Mouse (Mus musculus) gastrocnemius, postnatal 25 days (tissue): ENCODE measurements around the gene Ppp1r26. TPM values are rescaled to one million over a fixed set of nuclear protein-coding genes. Genes with fewer than 3 reads are reported as not detected.
A peak's percentile ranks its signal among the peaks of the same experiment; 100 is the strongest.
"Not testable (repeated sequence)": the region's sequence is repeated elsewhere in the genome, so short reads cannot be mapped to it uniquely, and the experiment has no call there.

Experiments used
- DNase-seq: peaks from one replicate; pipeline ENCODE4 v3.0.0; 2022
- total RNA-seq, 2 experiments: library from RNA; stranded (reverse); gene quantifications; 1 replicate in 1 of 2; 2 replicates in 1 of 2; pipeline ENCODE4 v1.2.3; 2021

Ppp1r26 gene
- total RNA-seq, 2 experiments from 2014 or later, result 2.0 to 2.4 TPM

- DNase-seq, result no peak
Measured at GRCm38 (mm10) chr2:28445082-28445481, 1.5 kb upstream of the Ppp1r26 start.

- DNase-seq, result no peak
Measured at GRCm38 (mm10) chr2:28446181-28446514, 452 bp upstream of the Ppp1r26 start.

GRCm38 (mm10) chr2:28447315-28447670 lies 693 bp downstream of the Ppp1r26 start:
- DNase-seq, result no peak

- DNase-seq, result no peak
Measured at GRCm38 (mm10) chr2:28451663-28452062, 5.1 kb downstream of the Ppp1r26 start.

- DNase-seq, result no peak
Measured at GRCm38 (mm10) chr2:28453539-28453938, 6.9 kb downstream of the Ppp1r26 start.

- DNase-seq, result no peak
Measured at GRCm38 (mm10) chr2:28456616-28457015, 10.0 kb downstream of the Ppp1r26 start.

GRCm38 (mm10) chr2:28463919-28464318 lies 17.3 kb downstream of the Ppp1r26 start:
- DNase-seq, result no peak

GRCm38 (mm10) chr2:28464919-28465318 lies 18.3 kb downstream of the Ppp1r26 start:
- DNase-seq, result no peak

GRCm38 (mm10) chr2:28465836-28466518 lies 19.4 kb downstream of the Ppp1r26 start, which contains the start of gene 1700007K13Rik:
1700007K13Rik (minus strand) TSS chr2:28466332.
- DNase-seq, result peak; percentile 38

GRCm38 (mm10) chr2:28467860-28468485 lies 21.4 kb downstream of the Ppp1r26 start, which contains the start of gene Mrps2:
Mrps2 (plus strand) TSS chr2:28468066.
- DNase-seq, result peak; percentile 81

- DNase-seq, result no peak
Measured at GRCm38 (mm10) chr2:28468486-28469225, 22.1 kb downstream of the Ppp1r26 start.

GRCm38 (mm10) chr2:28469461-28469860 lies 22.9 kb downstream of the Ppp1r26 start:
- DNase-seq, result no peak

GRCm38 (mm10) chr2:28470591-28470990 lies 24.0 kb downstream of the Ppp1r26 start:
- DNase-seq, result no peak

GRCm38 (mm10) chr2:28472011-28472410 lies 25.4 kb downstream of the Ppp1r26 start:
- not testable (repeated sequence) for DNase-seq

- not testable (repeated sequence) for DNase-seq
Measured at GRCm38 (mm10) chr2:28477993-28478392, 31.4 kb downstream of the Ppp1r26 start.

GRCm38 (mm10) chr2:28479208-28480204 lies 32.9 kb downstream of the Ppp1r26 start:
- peak; percentile 3 for DNase-seq

- peak; percentile 2 for DNase-seq
Measured at GRCm38 (mm10) chr2:28483861-28484260, 37.3 kb downstream of the Ppp1r26 start.

- no peak for DNase-seq
Measured at GRCm38 (mm10) chr2:28494521-28494920, 47.9 kb downstream of the Ppp1r26 start.

- DNase-seq, result no peak
Measured at GRCm38 (mm10) chr2:28495207-28495756, 48.7 kb downstream of the Ppp1r26 start.

GRCm38 (mm10) chr2:28495801-28496595 lies 49.4 kb downstream of the Ppp1r26 start:
- no peak for DNase-seq

- no peak for DNase-seq
Measured at GRCm38 (mm10) chr2:28496671-28497070, 50.1 kb downstream of the Ppp1r26 start, which contains the start of gene Gbgt1. Gbgt1 (plus strand) TSS chr2:28496891.
